Mouse (Mus musculus) CH12.LX (cell line): ENCODE measurements around the gene Eif1.

Experiments
- CHD1 ChIP-seq: IDR thresholded peaks from 2 replicates; pipeline ENCODE4 v1.6.1; 2012; ENCODE audit warnings: low read depth, low read length, improper control_type of control experiment, inconsistent platforms
- CTCF ChIP-seq, 2 experiments: IDR thresholded peaks in 1 of 2; conservative IDR thresholded peaks in 1 of 2; 2 replicates each; pipeline ENCODE4 v1.5.1; 2011 to 2012; ENCODE audit warnings: low read depth in 2 of 2, low read length in 2 of 2, improper control_type of control experiment in 1 of 2, inconsistent platforms in 1 of 2, mild to moderate bottlenecking in 1 of 2, moderate library complexity in 1 of 2
- EP300 ChIP-seq: IDR thresholded peaks from 2 replicates; pipeline ENCODE4 v1.6.1; 2011; ENCODE audit warnings: low read length, improper control_type of control experiment
- GABPA ChIP-seq: IDR thresholded peaks from 2 replicates; pipeline ENCODE4 v1.6.1; 2012; ENCODE audit warnings: low read depth, low read length, improper control_type of control experiment, inconsistent platforms; ENCODE audit not compliant: insufficient replicate concordance
- MAX ChIP-seq: IDR thresholded peaks from 2 replicates; pipeline ENCODE4 v1.6.1; 2011; ENCODE audit warnings: low read length, improper control_type of control experiment
- NELFE ChIP-seq: IDR thresholded peaks from 2 replicates; pipeline ENCODE4 v1.6.1; 2011; ENCODE audit warnings: low read depth, low read length, improper control_type of control experiment
- POLR2A ChIP-seq: IDR thresholded peaks from 2 replicates; pipeline ENCODE4 v1.6.1; 2011; ENCODE audit warnings: low read depth, mild to moderate bottlenecking, improper control_type of control experiment, low read length
- RAD21 ChIP-seq: IDR thresholded peaks from 2 replicates; pipeline ENCODE4 v1.6.1; 2011; ENCODE audit warnings: low read depth, mild to moderate bottlenecking, low read length, improper control_type of control experiment, moderate library complexity
- SIN3A ChIP-seq: IDR thresholded peaks from 2 replicates; pipeline ENCODE4 v1.6.1; 2012; ENCODE audit warnings: low read length, improper control_type of control experiment, inconsistent platforms
- UBTF ChIP-seq: IDR thresholded peaks from 2 replicates; pipeline ENCODE4 v1.6.1; 2012; ENCODE audit warnings: low read depth, mild to moderate bottlenecking, inconsistent platforms, low read length, improper control_type of control experiment, moderate library complexity
- ZMIZ1 ChIP-seq: IDR thresholded peaks from 2 replicates; pipeline ENCODE4 v1.6.1; 2012; ENCODE audit warnings: low read depth, mild to moderate bottlenecking, inconsistent platforms, low read length, improper control_type of control experiment

DNA sequence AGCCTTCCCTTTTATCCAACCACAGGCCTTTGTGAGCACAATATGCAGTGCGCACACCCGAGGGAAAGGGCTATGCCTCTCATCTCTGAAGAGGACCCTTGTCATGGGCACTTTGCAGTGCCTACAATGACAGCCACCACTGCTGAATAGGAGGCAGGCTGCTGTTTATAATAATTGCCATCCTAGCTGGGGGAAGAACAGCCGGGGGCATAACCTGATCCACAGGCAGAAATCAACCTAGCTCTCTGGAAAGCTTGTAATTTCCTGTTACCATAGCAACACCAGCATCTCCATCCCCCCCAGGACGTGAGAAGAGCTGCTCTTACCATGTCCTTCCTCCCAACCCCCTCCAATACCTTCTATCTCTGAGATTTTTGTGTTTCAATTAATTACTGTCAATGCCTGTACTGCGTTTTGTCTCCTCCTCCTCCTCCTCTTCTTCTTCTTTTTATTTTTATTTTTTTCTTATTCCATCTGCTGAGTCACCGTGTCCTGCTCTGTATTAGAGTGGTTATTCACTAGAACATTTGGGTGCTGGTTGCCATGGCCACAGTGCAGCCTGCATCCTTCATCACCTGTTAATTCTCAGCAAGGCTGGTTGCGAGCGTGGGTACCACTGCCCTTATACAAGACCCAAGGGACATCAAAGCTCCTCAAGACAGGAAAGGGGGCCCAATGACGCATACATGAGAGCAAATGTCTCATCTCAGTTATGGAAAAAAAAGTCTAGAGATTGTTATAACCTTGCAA lies 13.3 kb downstream of the Eif1 start:
- TF ChIP-seq MAX (no peak), CTCF (conservative IDR thresholded peaks at IDR 0.05 in 1 of 2, IDR thresholded peaks at IDR 0.05 in 1 of 2; ENCODE audit: low read depth in 2 of 2, low read length in 2 of 2) (no peak), GABPA (no peak), POLR2A (no peak), CHD1 (no peak), EP300 (no peak), SIN3A (no peak), RAD21 (no peak), NELFE (no peak), UBTF (no peak), ZMIZ1 (no peak)
